Mouse (Mus musculus) cortical plate, adult 2 months (tissue): ENCODE results near the gene Mdm4. TPM values are rescaled to one million over a fixed set of nuclear protein-coding genes. Genes with fewer than 3 reads are reported as not detected.

Experiments used
- H3K27ac ChIP-seq: fragments of 200-500 bp; 2 replicates; pipeline ENCODE4 v1.5.1; 2012; ENCODE audit warnings: low read length, control low read depth, inconsistent platforms; ENCODE audit not compliant: insufficient read depth
- H3K4me1 ChIP-seq: fragments of 200-500 bp; 2 replicates; pipeline ENCODE4 v1.6.1; 2011; ENCODE audit warnings: low read length; ENCODE audit not compliant: control insufficient read depth, insufficient read depth
- H3K4me3 ChIP-seq: fragments of 200-500 bp; 2 replicates; pipeline ENCODE4 v1.5.1; 2011; ENCODE audit warnings: mild to moderate bottlenecking, low read length, control low read depth; ENCODE audit not compliant: insufficient read depth
- CTCF ChIP-seq: fragments of 200-500 bp; IDR thresholded peaks from 2 replicates; pipeline ENCODE4 v1.5.1; 2011; ENCODE audit warnings: mild to moderate bottlenecking, control low read depth, low read length; ENCODE audit not compliant: insufficient read depth; ENCODE audit errors: extremely low read depth
- POLR2A ChIP-seq: fragments of 200-500 bp; IDR thresholded peaks from 2 replicates; pipeline ENCODE4 v1.6.1; 2011; ENCODE audit warnings: mild to moderate bottlenecking, low read length, control low read depth; ENCODE audit not compliant: insufficient read depth; ENCODE audit errors: extremely low read depth
- polyA plus RNA-seq: library from polyadenylated mRNA; depleted of rRNA; stranded (reverse); fragments of >200 nt; gene quantifications from 2 replicates; pipeline ENCODE4 v1.2.3, GENCODE M21; 2012

Gene Mdm4
- polyA plus RNA-seq, 1 experiment, result 67.3 TPM

GRCm38 (mm10) chr1:133021391-133021790 lies 9.0 kb downstream of the Mdm4 start:
- Histone ChIP-seq H3K4me1 (peaks cover 1% of the 10 kb centered on the region; the same call in 1 of the 2 replicates), H3K4me3 (no peak overlapping the region), H3K27ac (no peak overlapping the region)
- TF ChIP-seq POLR2A (no peak), CTCF (no peak)

GRCm38 (mm10) chr1:133020137-133020894 lies 10.0 kb downstream of the Mdm4 start:
- H3K4me3 ChIP-seq, result no peak overlapping the region
- no peak overlapping the region for H3K27ac ChIP-seq
- H3K4me1 ChIP-seq, result peaks cover 1% of the 10 kb centered on the region; the same call in 1 of the 2 replicates
- TF ChIP-seq CTCF (no peak), POLR2A (no peak)

GRCm38 (mm10) chr1:133019312-133019711 lies 11.0 kb downstream of the Mdm4 start:
- no peak overlapping the region for H3K27ac ChIP-seq
- H3K4me3 ChIP-seq, result no peak overlapping the region
- peaks cover 1% of the 10 kb centered on the region; the same call in 1 of the 2 replicates for H3K4me1 ChIP-seq
- no peak for TF ChIP-seq CTCF
- no peak for TF ChIP-seq POLR2A

- Histone ChIP-seq H3K27ac (no peak overlapping the region), H3K4me1 (no peaks in the 10 kb centered on the region), H3K4me3 (no peak overlapping the region)
- TF ChIP-seq POLR2A (no peak), CTCF (no peak)
Observed at GRCm38 (mm10) chr1:133018580-133018979, 11.8 kb downstream of the Mdm4 start.

GRCm38 (mm10) chr1:133016775-133017428 lies 13.5 kb downstream of the Mdm4 start:
- TF ChIP-seq POLR2A, result no peak
- no peak for TF ChIP-seq CTCF
- H3K4me1 ChIP-seq, result no peaks in the 10 kb centered on the region
- no peak overlapping the region for H3K27ac ChIP-seq
- H3K4me3 ChIP-seq, result no peak overlapping the region

- Histone ChIP-seq H3K4me3 (no peak overlapping the region), H3K27ac (no peak overlapping the region), H3K4me1 (no peaks in the 10 kb centered on the region)
- TF ChIP-seq CTCF, result no peak
- no peak for TF ChIP-seq POLR2A
Observed at GRCm38 (mm10) chr1:133014196-133014595, 16.2 kb downstream of the Mdm4 start.

GRCm38 (mm10) chr1:133013331-133013730 lies 17.0 kb downstream of the Mdm4 start:
- TF ChIP-seq POLR2A, result no peak
- no peak for TF ChIP-seq CTCF
- Histone ChIP-seq H3K27ac (no peak overlapping the region), H3K4me1 (no peaks in the 10 kb centered on the region), H3K4me3 (no peak overlapping the region)

GRCm38 (mm10) chr1:133011955-133012841 lies 18.2 kb downstream of the Mdm4 start:
- H3K4me3 ChIP-seq, result no peak overlapping the region
- no peak overlapping the region for H3K27ac ChIP-seq
- no peaks in the 10 kb centered on the region for H3K4me1 ChIP-seq
- TF ChIP-seq CTCF (no peak), POLR2A (no peak)

GRCm38 (mm10) chr1:133006571-133006970 lies 23.8 kb downstream of the Mdm4 start:
- TF ChIP-seq CTCF (no peak), POLR2A (no peak)
- no peak overlapping the region for H3K4me3 ChIP-seq

GRCm38 (mm10) chr1:133000347-133000746 lies 30.0 kb downstream of the Mdm4 start:
- TF ChIP-seq CTCF (no peak), POLR2A (no peak)
- Histone ChIP-seq H3K27ac (no peak overlapping the region), H3K4me3 (no peak overlapping the region), H3K4me1 (no peaks in the 10 kb centered on the region)

More at GRCm38 (mm10) chr1:133006571-133006970, 23.8 kb downstream of the Mdm4 start:
- H3K27ac ChIP-seq, result no peak overlapping the region
- H3K4me1 ChIP-seq, result no peaks in the 10 kb centered on the region
